In genomic region chr10:95183051-95183450, GRCm38 (mm10) we compare ENCODE assay signal across 8 mouse cellular contexts.
A peak's percentile ranks its signal among the peaks of the same experiment; 100 is the strongest.
DNase-seq lines count a peak whose midpoint lies in the region; ATAC-seq lines count a peak whose summit lies in the region.
"Had no signal": no experiment of that assay in that cellular context is flagged by ENCODE, and none has a peak within 500 bp of the region (broad histone marks: within the 10 kb centered on the region; RNA-seq: fewer than 3 reads in every experiment).

No protein-coding gene starts in this region.

- no peak overlapping the region for H3K4me3 ChIP-seq in neural tube, embryonic 13.5 days
- H3K4me3 ChIP-seq: neural tube, embryonic 12.5 days had no signal

- no peaks in the 10 kb centered on the region for H3K36me3 ChIP-seq in neural tube, embryonic 13.5 days
- H3K36me3 ChIP-seq: neural tube, embryonic 12.5 days had no signal

- peaks cover 15% of the 10 kb centered on the region for H3K4me1 ChIP-seq in neural tube, embryonic 13.5 days (replicated peaks)
- H3K4me1 ChIP-seq: neural tube, embryonic 12.5 days had no signal

- H3K4me2 ChIP-seq in neural tube, embryonic 13.5 days, result no peak overlapping the region
- H3K4me2 ChIP-seq: neural tube, embryonic 12.5 days had no signal

- no peak overlapping the region for H3K27ac ChIP-seq in neural tube, embryonic 13.5 days (replicated peaks)
- H3K27ac ChIP-seq: neural tube, embryonic 12.5 days had no signal

- intact Hi-C loops in left cerebral cortex, postnatal 14 days (cut with DNase I), result no loop called here

- peak; percentile 52; the same call in 1 of the 2 replicates for ATAC-seq in neural tube, embryonic 13.5 days (ENCODE audit: low read depth)
- ATAC-seq in activated CD4-positive, CD25-positive, alpha-beta regulatory T cell, adult 4 months, result no peak

- no peaks in the 10 kb centered on the region for H3K9me3 ChIP-seq in neural tube, embryonic 13.5 days
- H3K9me3 ChIP-seq: neural tube, embryonic 12.5 days had no signal

- 61% methylated on average over 4 of the region's 4 CpGs for WGBS in neural tube, embryonic 13.5 days

- no peak overlapping the region for H3K9ac ChIP-seq in neural tube, embryonic 13.5 days
- H3K9ac ChIP-seq: neural tube, embryonic 12.5 days had no signal

- no peak for DNase-seq in neural tube, embryonic 10.5 days (ENCODE audit: extremely low spot score, low spot score)
- DNase-seq in cerebellum, adult 9-11 months, result peak; percentile 63
- DNase-seq in heart, adult 8-10 months (ENCODE audit: low spot score), result peak; percentile 67
- DNase-seq in left cerebral cortex, postnatal 14 days (ENCODE audit: low spot score in 2 of 2), result peak; percentile 69 to 73
- DNase-seq in skeletal muscle tissue, adult 2 months (ENCODE audit: low read depth, low spot score), result peak; percentile 87

- no peaks in the 10 kb centered on the region for H3K27me3 ChIP-seq in neural tube, embryonic 13.5 days
- H3K27me3 ChIP-seq: neural tube, embryonic 12.5 days had no signal
